In the genomic region with DNA sequence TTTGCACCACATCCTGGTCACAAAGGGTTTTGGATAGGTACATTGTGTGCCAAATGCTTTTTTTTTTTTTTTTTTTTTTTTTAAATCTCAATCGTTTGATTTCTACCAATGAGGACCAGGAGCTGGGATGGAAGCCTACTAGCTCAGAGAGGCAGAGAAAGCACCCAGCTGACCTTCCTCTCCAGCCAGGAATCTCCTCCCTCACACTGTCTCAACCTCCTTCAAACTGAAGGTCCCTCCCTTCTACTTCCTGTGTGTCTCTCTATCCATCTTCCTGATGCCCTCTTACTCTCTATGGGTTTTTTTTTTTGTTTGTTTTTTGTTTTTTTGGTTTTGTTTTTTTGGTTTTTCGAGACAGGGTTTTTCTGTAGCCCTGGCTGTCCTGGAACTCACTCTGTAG, we compare ENCODE assay signal across 21 mouse cellular contexts. TPM values are rescaled to one million over a fixed set of nuclear protein-coding genes. Genes with fewer than 3 reads are reported as not detected.
"Had no signal": no experiment of that assay in that cellular context is flagged by ENCODE, and none has a peak within 500 bp of the region (broad histone marks: within the 10 kb centered on the region; RNA-seq: fewer than 3 reads in every experiment).

No protein-coding gene starts in this region.

- DNase-seq: kidney, postnatal 25 days; layer of hippocampus, adult 9-11 months; layer of hippocampus, postnatal 36 days; left cerebral cortex, postnatal 4 days; liver, postnatal 0 days; lung, embryonic 14.5 days; thymus, postnatal 25 days had no signal

- H3K4me3 ChIP-seq: layer of hippocampus, adult 2 months; left cerebral cortex, adult 2 months; limb, embryonic 12.5 days; limb, embryonic 15.5 days; midbrain, embryonic 10.5 days; midbrain, embryonic 13.5 days; myocyte; neural tube, embryonic 13.5 days had no signal

- H3K36me3 ChIP-seq: midbrain, embryonic 13.5 days; neural tube, embryonic 13.5 days had no signal

- H3K9me3 ChIP-seq: limb, embryonic 12.5 days; limb, embryonic 15.5 days; midbrain, embryonic 10.5 days; midbrain, embryonic 13.5 days; neural tube, embryonic 13.5 days had no signal

- H3K27ac ChIP-seq: kidney, postnatal 0 days; layer of hippocampus, adult 2 months; left cerebral cortex, adult 2 months; limb, embryonic 12.5 days; limb, embryonic 15.5 days; liver, embryonic 14.5 days; macrophage; midbrain, embryonic 10.5 days; midbrain, embryonic 13.5 days; neural tube, embryonic 13.5 days; stomach, postnatal 0 days had no signal

- H3K27me3 ChIP-seq: limb, embryonic 12.5 days; limb, embryonic 15.5 days; midbrain, embryonic 13.5 days; neural tube, embryonic 13.5 days had no signal

- H3K9ac ChIP-seq: limb, embryonic 12.5 days; limb, embryonic 15.5 days; liver, embryonic 14.5 days; liver, postnatal 0 days; lung, embryonic 14.5 days; midbrain, embryonic 13.5 days; neural tube, embryonic 13.5 days had no signal

RNA-seq across cellular contexts. Expression of gene Pif1, which starts 14.0 kb away (rescaled TPM):
- total RNA-seq: monocyte, adult 5-6 weeks; neutrophil, adult 5-6 weeks had no signal
